Mouse (Mus musculus) left cerebral cortex, postnatal 14 days (tissue): ENCODE results near the gene Smarcd2. TPM values are rescaled to one million over a fixed set of nuclear protein-coding genes. Genes with fewer than 3 reads are reported as not detected.
A peak's percentile ranks its signal among the peaks of the same experiment; 100 is the strongest.

Source experiments
- DNase-seq, 2 experiments: peaks; one replicate each; pipeline ENCODE4 v3.0.0; 2021 to 2022; ENCODE audit warnings: low spot score in 2 of 2, mixed read lengths in 1 of 2
- intact Hi-C: fragments of 180-260 bp; cut with DNase I; formaldehyde crosslinking; loops from one replicate; pipeline ENCODE4 v1.15.1; 2025
- long read RNA-seq, 2 experiments: library from polyadenylated mRNA; stranded (forward); transcript quantifications; one replicate each; pipeline ENCODE4 v2.0.0; 2021
- total RNA-seq, 2 experiments: library from RNA; stranded (reverse); gene quantifications; 2 replicates each; pipeline ENCODE4 v1.2.3; 2021

Smarcd2 gene
- total RNA-seq, result 10 to 100 TPM; 14.1 to 15.9 TPM
- long read RNA-seq, experiment 1, transcript Smarcd2-201 (13 exons, 2,747 nt), result major isoform, 10 of 13 reads
- long read RNA-seq, experiment 1, partial matches to known transcripts, result 0 of 13 reads
- long read RNA-seq, experiment 1, other reads (novel, unspliced or antisense), result 3 of 13 reads
- long read RNA-seq, experiment 2, transcript Smarcd2-201 (13 exons, 2,747 nt), result major isoform, 15 of 17 reads
- long read RNA-seq, experiment 2, partial matches to known transcripts, result 2 of 17 reads
- long read RNA-seq, experiment 2, other reads (novel, unspliced or antisense), result 0 of 17 reads

DNA sequence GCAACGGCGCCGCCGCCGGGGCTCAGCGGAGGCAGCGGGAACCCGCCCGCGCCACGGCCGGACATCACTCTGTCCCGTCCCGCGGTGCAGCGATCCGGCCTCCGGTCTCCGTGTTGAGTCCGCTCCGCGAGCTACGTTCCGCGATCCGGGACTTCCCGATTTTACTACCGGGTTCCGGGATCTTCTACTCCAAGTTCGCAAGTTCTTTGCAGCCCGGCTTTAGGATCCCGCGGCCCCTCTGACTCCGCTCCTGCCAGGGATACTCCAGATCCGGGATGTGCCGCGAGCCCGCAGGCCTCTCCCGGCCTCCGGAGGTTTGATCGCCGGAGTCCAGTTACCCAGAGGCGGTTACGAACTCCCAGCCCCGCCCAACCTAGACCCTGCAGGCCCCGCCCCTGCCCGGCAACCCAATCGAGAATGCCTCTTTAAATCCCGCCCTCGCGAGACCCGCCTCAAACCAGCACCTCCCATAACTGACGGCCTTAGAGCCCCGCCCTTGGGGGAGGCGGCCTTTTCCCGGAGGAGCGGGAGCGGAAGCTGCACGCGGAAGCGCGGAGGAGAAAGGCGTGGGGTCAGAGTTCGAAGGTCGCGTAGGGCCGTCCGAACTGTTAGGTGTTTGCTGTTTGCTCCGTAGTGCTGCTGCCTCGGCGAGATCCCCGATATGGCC is at the start of gene Smarcd2:
TSS of gene Smarcd2 (minus strand) at position 329 of the 667 bp plus-strand sequence.
- intact Hi-C loops, result loop anchor here (10.0 kb wide), 1 partner anchor 342 kb away; the partner anchor contains the start of gene Tex2
- DNase-seq, result peak; percentile 98 to 99

DNA sequence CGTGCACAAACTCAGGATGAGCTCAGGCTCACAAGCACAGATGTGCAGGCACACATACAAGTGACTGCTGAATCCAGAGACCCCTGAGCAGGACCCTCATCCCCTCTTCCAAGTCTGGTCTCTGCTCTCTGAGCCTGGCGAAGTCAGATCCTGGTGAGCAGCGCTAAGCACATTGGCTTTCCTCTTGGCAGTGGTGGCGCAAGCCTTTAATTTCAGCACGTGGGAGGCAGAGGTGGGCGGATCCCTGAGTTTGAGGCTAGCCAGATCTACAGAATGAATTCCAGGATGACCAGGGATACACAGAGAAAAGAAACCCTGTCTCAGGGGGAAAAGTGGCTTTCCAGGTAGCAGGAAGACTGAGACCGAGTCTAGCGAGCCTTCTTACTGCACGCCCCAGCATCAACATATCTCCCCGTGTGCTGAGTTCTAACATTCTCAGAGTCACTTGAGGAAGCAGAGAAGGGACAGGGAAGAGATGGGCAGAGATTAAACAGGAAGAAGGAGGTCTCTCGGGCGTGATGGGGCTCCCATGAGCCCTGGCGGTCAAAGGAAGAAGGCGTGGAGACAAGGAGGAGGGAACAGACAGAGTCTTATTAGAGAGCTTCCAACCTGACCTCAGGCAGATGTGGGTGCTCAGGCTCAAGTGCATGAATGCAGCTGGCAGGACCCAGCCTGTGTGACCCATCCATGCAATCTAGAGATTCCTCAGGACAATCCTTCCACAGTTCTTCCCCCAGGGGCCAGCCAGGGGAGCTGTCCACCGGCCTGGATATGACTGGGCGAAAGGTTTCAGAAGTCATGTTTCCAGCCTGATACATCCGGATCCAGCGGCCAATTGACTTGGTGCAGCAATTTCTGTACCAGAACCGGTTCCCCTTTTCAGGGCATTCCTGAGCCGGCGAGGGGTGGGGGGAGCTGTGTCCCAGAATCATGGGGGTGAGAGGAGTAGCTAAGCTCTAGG is 45.9 kb upstream of the Smarcd2 start:
- peak in 1 of 2 experiments; percentile 33 for DNase-seq
- intact Hi-C loops, result no loop called here

DNA sequence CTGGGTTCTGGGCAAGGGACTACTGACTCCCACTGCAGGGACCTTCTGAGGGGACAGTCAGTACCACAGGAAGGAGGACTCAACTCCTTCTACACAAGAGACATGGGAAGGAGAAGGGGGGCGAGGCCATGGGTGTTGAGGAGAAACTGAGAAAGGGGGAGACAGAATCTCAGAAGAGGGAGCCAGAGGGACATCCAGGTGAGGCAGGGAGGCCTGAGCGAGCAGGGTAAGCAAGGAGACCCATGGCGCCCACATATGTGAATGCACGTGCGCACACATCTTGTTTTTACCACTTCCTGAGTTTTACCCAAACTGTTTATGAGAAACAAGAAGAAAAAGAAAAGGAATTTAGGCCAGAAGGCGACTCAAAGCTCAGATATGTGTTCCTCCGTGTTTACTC is 45.0 kb upstream of the Smarcd2 start:
- DNase-seq, result no peak
- intact Hi-C loops, result no loop called here

DNA sequence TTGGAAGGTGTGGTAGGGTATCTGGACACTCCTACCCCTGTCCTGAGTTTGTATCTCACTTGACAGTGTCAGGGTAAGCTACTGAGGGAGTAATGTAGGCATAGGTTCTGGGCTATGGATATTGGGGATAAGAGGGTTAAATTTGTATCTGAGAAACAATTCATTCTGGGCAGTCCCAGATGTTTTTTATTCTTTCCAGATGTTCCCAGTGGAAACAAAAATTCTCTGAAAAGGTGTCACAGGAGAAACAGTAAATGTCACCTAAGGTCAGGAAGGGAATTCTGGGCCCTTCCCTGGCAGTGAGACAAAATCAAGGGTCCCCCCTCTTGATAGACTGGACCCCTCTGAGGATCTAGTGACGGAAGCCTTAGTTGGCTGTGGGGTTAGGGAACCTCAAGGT is 43.6 kb upstream of the Smarcd2 start:
- intact Hi-C loops, result no loop called here
- DNase-seq, result no peak

DNA sequence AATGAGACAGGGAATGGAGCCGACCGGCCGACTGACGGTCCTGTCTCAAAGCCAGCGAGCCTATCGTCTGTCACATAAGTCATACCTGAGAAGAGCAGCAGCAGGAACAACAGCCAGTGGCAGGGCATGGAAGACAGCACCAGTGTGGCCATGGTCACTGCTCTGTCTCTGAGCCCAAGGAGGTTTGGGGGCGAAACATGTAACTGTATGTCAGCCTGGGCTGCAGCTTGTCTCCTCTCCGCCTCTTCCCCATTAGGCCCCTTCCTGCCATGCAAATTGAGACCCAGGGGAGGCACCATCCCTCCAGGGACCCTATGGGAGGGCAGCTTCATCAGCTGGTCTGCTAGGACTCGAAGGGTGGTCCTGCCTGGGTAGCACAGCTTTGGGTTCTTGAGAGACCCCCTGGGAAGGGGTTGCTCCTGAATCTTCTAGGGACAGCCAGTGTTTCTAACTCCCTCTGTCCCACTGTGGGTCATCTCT is 41.6 kb upstream of the Smarcd2 start, which contains the start of gene Cd79b:
TSS of gene Cd79b (minus strand) at position 430 of the 480 bp plus-strand sequence.
- intact Hi-C loops, result no loop called here
- DNase-seq, result no peak

DNA sequence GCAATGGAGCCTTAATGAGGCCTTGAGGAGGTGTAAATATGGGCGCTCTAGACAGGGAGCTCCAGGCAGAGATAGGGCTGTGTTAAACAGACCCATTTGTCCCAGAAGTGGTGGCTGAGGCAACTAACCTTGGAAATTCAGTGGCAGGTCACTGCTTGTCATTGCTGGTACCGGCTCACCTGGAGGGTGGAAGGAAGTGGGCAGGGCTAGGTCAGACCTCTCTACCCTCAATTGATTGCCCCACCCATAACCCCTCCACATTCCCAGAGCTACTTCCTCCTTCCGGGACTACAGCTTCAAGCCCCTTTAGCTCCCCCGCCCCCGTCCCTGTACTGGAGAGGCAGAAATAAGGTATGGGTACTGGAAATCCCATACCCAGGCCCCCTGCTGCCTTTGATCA is 40.8 kb upstream of the Smarcd2 start:
- intact Hi-C loops, result no loop called here
- DNase-seq, result no peak

DNA sequence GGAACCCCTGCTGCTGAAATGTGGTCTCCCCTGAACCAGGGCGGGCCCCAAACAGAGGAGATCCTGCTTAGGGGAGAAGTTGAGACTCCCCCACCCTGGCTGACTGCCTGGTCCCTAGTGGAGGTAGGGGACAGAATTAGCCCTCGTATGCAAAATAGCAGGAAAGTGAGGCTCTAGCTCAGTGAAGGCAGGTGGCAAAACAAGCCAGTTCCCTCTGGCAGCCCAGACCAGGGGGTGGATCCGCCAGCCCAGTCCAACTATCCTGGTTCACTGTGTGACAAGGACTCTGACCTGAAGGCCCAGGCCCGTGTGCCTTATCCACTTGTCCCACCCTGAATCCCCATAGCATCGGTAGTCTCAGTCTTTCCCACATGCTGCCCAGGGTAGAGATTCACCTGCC is 37.4 kb upstream of the Smarcd2 start:
- intact Hi-C loops, result no loop called here
- DNase-seq, result no peak

DNA sequence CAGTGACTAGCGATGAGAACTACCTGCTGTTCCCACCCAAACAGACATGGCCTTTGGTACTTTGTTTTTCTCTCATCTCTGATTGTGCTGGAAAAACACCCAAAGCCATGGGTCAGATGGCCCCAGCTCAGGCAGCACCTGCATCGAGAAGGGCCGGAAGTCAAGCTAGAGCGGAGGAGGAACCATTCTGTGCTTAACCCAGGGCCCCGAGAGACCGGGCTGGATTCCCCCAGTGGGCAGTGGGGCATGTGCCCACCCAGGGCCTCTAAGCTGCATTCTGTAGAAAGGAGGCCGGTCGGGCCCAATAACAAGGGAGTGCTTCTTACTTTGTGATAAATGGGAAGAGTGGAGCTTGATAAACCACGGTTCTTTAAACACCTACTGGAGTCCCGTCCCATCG is 35.4 kb upstream of the Smarcd2 start:
- DNase-seq, result no peak
- intact Hi-C loops, result no loop called here

DNA sequence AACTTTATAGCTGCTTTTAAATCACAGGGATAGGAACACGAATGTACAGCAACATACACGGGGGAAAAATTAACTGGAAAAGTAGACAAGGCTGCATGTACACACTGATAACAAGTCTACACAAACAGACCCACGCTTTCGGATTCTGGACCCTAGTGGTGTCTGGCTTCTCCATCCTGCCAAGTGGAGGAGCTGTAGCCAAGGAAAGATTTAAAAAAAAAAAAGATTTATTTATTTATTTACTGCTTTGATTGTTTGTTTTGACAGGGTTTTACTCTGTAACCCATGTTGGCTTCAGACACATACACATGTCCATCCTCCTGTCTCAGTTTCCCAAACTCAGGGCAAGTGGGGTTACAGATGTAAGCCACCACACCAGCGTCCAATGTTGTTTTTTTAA is 34.7 kb upstream of the Smarcd2 start:
- DNase-seq, result no peak
- intact Hi-C loops, result no loop called here

DNA sequence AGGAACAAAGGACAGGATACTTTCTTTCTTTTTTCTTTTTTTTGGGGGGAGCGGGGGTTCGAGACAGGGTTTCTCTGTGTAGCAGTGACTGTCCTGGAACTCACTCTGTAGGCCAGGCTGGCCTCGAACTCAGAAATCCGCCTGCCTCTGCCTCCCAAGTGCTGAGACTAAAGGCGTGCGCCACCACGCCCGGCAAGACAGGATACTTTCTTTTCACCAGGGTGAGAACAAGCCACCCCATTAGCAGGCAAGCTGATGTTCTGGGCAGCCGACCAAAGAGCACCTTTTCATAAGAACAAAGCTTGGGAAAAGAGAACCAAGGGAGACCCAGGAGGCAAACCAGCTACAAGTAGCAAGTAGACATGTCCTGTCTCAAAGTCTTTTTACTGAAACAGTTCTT is 34.0 kb upstream of the Smarcd2 start:
- intact Hi-C loops, result no loop called here

DNA sequence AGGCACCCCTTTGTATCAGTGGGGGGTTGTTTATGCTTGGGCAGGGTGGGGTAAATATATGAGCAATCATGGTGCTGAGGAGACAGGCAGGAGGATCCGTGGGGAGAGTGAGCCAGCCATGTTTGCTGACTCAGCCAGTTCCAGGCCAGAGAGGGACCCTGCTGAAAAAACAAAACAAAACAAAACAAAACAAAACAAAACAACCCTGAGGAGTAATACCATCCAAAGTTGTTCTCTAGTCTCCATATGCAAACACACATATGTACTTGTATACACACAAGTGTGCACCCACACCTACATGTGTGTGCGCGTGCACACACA is 33.3 kb upstream of the Smarcd2 start:
- intact Hi-C loops, result no loop called here
- no peak for DNase-seq

More for the DNA sequence above, 34.0 kb upstream of the Smarcd2 start:
- DNase-seq, result no peak

DNA sequence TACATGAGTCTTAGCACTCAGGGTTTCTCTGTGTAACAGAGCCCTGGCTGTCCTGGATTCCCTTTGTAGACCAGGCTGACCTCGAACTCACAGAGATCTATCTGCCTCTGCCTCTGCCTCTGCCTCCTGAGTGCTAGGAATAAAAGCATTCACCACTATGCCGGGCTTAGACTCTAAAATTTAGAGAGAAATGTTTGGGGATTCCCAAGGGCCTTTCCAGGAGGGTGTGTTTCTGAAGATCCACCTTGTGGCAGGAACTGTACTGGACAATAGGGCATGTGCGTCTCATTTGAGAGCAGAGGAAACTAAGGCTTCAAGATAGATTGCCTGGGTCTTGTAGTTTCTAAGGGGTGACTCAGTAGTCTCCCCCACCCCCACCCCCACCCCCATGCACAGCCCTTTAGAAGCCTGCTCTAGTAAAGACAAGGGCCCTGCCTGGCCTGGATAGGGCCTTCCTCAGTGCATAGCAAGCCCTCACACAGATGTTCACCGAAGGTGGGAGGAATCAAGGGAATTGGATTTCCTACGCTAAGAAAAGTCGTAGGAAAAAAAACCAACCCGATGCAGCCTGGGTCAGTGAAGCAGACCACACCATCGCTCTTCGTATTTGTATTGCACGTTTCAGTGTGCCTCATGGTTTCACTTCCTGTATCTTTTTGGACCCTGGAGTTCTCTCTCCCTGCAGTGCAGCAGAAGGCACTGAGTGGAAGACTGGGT is 32.7 kb upstream of the Smarcd2 start:
- no peak for DNase-seq
- intact Hi-C loops, result no loop called here

DNA sequence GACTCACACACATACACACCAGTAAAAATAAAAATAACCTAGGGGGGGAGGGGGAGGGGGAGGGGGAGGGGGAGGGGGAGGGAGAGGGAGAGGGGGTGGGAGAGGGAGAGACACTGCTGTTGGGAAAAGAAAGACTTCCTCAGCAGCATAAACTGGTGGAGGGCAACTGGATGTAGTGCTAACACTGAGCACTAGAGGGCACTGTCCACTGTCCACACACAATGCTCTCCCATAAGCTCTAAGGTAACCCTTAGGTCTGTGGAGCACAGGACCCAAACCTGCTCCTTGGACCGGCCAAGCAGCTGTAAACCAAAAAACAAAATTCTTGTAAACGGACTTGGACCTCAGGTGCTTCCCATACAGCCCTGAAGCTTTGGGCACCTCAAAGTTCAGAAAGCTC is 29.9 kb upstream of the Smarcd2 start:
- intact Hi-C loops, result no loop called here
- peak; percentile 31 to 47 for DNase-seq

DNA sequence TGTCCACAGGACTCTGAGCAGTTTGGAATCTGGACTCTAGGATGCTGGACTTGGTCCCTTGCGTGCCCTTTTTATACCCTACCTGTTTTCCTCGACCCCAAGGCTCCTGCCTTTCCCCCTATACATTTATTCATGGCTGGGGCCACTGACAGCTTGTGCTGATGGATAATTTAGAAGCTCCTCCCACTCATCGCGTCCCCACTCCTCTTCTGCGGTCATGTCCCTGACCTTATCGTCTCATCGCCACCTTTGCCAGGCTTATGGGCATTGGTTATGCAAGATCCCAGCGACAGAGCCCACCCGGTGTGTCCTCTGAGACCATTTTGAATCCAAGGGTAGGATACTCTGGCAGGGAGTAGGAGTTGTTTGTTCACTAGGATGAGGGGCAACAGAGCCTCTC is 29.0 kb upstream of the Smarcd2 start, which contains the start of gene Gh:
TSS of gene Gh (minus strand) at position 101 of the 400 bp plus-strand sequence.
- no peak for DNase-seq
- intact Hi-C loops, result no loop called here

DNA sequence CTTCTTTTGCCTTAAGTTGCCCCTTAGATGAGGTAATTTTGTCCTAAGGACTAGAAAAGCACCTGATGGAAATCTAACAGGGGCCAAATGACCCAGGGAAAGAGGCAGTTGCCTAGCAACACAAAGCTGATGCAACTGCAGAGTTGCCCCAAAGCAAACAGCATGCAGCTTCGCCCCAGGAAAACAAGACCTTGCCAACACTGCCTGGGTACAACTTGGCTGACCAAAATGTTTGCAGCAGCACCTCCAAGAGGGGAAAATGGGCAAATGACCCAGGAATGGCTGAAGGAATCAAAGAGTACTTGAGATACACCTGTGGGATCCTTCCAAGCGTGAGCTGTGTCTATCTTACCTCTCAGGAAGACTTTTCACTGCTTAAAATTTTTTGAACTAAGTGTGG is 19.1 kb upstream of the Smarcd2 start:
- peak in 1 of 2 experiments; percentile 26 for DNase-seq
- intact Hi-C loops, result no loop called here

DNA sequence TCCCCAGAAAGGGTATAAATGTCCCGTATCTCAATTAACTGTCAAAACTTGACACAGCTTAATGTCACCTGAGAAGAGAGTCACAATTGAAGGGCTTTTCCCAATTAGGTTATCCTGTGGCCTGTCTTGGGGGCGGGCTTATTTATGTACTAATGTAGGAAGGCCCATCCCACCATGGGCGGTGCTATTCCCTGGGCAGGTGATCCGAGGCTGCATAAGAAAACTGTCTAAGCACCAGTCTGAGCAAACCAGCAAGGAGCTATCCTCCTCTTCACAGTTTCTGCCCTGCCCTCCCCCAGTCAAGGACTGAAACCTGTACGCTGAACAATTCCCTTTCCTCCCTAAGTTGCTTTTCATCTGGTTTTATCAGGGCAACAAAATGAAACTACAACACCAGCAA is 17.6 kb upstream of the Smarcd2 start:
- intact Hi-C loops, result no loop called here
- no peak for DNase-seq

DNA sequence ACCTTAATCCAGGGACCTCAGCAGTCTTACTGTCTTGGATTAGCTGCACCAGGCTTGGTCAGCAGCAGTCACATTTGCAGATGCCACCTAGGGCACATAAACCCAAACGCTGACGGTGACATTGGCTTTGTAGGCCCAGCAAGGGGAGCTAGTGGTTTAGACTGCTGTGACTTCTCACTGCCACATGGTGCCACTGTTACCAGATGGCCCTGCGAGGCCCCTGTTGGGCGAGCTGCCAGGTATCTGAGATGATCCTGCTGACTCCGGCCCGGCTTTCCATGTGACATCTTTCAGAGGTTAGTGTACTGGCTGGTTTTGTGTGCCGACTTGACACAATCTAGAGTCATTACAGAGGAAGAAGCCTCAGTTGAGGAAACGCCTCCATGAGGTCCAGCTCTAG is 16.6 kb upstream of the Smarcd2 start:
- DNase-seq, result no peak
- intact Hi-C loops, result no loop called here

DNA sequence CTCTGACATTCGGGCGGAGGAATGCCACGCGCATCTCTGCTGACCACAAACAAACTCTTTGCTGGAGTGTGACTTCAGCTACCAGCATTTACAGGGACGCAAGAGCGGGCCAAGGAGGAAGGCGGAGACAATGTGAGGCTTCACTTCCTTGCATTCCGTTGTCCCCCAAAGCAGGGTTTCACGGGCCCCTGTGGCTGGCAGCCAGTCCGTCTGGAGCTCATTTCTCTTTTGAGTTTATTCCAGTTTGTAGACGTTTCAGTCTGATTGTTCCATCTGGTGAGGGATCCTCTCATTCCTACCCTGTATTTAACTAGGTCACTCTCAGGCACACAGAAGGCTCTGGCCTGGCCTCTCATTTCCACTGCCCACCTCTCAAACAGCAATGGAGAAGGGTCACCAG is 14.2 kb upstream of the Smarcd2 start:
- DNase-seq, result no peak
- intact Hi-C loops, result no loop called here

DNA sequence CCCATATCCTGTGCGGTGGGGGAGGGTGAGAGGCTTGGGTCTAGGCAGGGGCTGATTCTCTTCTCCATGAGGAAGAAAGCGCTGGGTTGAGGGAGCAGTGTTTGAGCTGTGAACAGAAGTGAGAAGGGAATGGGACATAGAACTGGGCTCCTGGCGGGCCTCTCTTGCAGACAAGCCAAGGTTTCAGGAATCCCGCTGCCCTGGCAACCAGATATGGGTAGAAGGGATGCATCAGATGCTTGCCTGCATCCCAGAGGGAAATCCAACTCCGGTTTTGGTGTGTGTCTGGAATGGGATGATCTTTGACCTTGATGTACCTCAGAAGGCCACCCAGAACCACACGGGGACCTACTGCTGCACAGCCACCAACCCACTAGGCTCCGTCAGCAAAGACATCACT is 13.4 kb upstream of the Smarcd2 start:
- intact Hi-C loops, result no loop called here
- DNase-seq, result no peak
